Mouse (Mus musculus): ENCODE measurements around the gene Fam71f2. TPM values are rescaled to one million over a fixed set of nuclear protein-coding genes. Genes with fewer than 3 reads are reported as not detected.

The Fam71f2 gene
- 1.6 and 1.7 TPM in 2 replicates for polyA plus RNA-seq (2012; rRNA removed; ENCODE audit: low replicate concordance)

GRCm38 (mm10) chr6:29279293-29279692 is at the start of gene Fam71f2:
TSS of gene Fam71f2 (plus strand) at chr6:29279593.

GRCm38 (mm10) chr6:29272312-29273072 is 6.9 kb upstream of the Fam71f2 start, which contains the start of gene Hilpda:
TSS of gene Hilpda (plus strand) at chr6:29272488.

GRCm38 (mm10) chr6:29318879-29319278 is 39.5 kb downstream of the Fam71f2 start, which contains the start of gene Fam71f1:
TSS of gene Fam71f1 (plus strand) at chr6:29319140.

Other genes with a start within 250 kb of the Fam71f2 start
- gene Lep, start 219.4 kb upstream of the Fam71f2 start, polyA plus RNA-seq (2012; rRNA removed; ENCODE audit: low replicate concordance): 107 and 1,308 TPM in 2 replicates
- 11.8 and 16.9 TPM in 2 replicates for gene Rbm28, start 114.6 kb upstream of the Fam71f2 start, polyA plus RNA-seq (2012; rRNA removed; ENCODE audit: low replicate concordance)
- 2.1 and 3.6 TPM in 2 replicates for gene Prrt4, start 100.0 kb upstream of the Fam71f2 start, polyA plus RNA-seq (2012; rRNA removed; ENCODE audit: low replicate concordance)
- 59.3 and 87.4 TPM in 2 replicates for gene Impdh1, start 63.2 kb upstream of the Fam71f2 start, polyA plus RNA-seq (2012; rRNA removed; ENCODE audit: low replicate concordance)
- 25.1 and 26.1 TPM in 2 replicates for gene Hilpda, start 7.1 kb upstream of the Fam71f2 start, polyA plus RNA-seq (2012; rRNA removed; ENCODE audit: low replicate concordance)
- not detected in 2 replicates for gene Fam71f1, start 39.5 kb downstream of the Fam71f2 start, polyA plus RNA-seq (2012; rRNA removed; ENCODE audit: low replicate concordance)
- 125 and 141 TPM in 2 replicates for gene Calu, start 68.5 kb downstream of the Fam71f2 start, polyA plus RNA-seq (2012; rRNA removed; ENCODE audit: low replicate concordance)
- gene Opn1sw, start 108.9 kb downstream of the Fam71f2 start, polyA plus RNA-seq (2012; rRNA removed; ENCODE audit: low replicate concordance): 2.0 TPM in 1 of 2 replicates, not detected in the other
- gene Ccdc136, start 116.7 kb downstream of the Fam71f2 start, polyA plus RNA-seq (2012; rRNA removed; ENCODE audit: low replicate concordance): 1.2 and 19.6 TPM in 2 replicates
- gene Flnc, start 153.7 kb downstream of the Fam71f2 start, polyA plus RNA-seq (2012; rRNA removed; ENCODE audit: low replicate concordance): 5.5 and 55.5 TPM in 2 replicates
- 274 and 278 TPM in 2 replicates for gene Atp6v1f, start 188.1 kb downstream of the Fam71f2 start, polyA plus RNA-seq (2012; rRNA removed; ENCODE audit: low replicate concordance)
- gene Atp6v1fnb, start 191.8 kb downstream of the Fam71f2 start, polyA plus RNA-seq (2012; rRNA removed; ENCODE audit: low replicate concordance): 0.28 TPM in 1 of 2 replicates, not detected in the other
- 24.4 and 39.2 TPM in 2 replicates for gene Kcp, start 228.4 kb downstream of the Fam71f2 start, polyA plus RNA-seq (2012; rRNA removed; ENCODE audit: low replicate concordance)
- gene Irf5, start 247.0 kb downstream of the Fam71f2 start, polyA plus RNA-seq (2012; rRNA removed; ENCODE audit: low replicate concordance): 20.7 and 27.3 TPM in 2 replicates

Measured in subcutaneous adipose tissue, adult 2 months (tissue).